8 mouse cellular contexts compared by ENCODE assay signal in genomic region chr17:33254530-33255318, GRCm38 (mm10). TPM values are rescaled to one million over a fixed set of nuclear protein-coding genes. Genes with fewer than 3 reads are reported as not detected.
DNase-seq lines count a peak whose midpoint lies in the region; ATAC-seq and TF ChIP-seq lines count a peak whose summit lies in the region.
"Not testable (repeated sequence)": the region's sequence is repeated elsewhere in the genome, so short reads cannot be mapped to it uniquely, and the experiment has no call there.

Gene Zfp955a (minus strand): TSS chr17:33255145.

- not testable (repeated sequence) for H3K4me2 ChIP-seq in heart, embryonic 11.5 days
- H3K4me2 ChIP-seq in hindbrain, embryonic 14.5 days (replicated peaks) = peak within 1 kb of the TSS; percentile 24
- peak within 1 kb of the TSS; percentile 35 for H3K4me2 ChIP-seq in limb, embryonic 12.5 days
- H3K4me2 ChIP-seq in neural tube, embryonic 13.5 days = peak within 1 kb of the TSS; percentile 35

- H3K9me3 ChIP-seq in G1E (replicated peaks); heart, embryonic 11.5 days (replicated peaks; ENCODE audit: control insufficient read depth, low read length); hindbrain, embryonic 14.5 days (ENCODE audit: control insufficient read depth, low read length); limb, embryonic 12.5 days; neural tube, embryonic 13.5 days: not testable (repeated sequence)

- WGBS in heart, embryonic 11.5 days (ENCODE audit: insufficient replicate concordance) = 27% methylated on average over 1 of the region's 34 CpGs
- WGBS in hindbrain, embryonic 14.5 days = 31% methylated on average over 1 of the region's 34 CpGs
- 40% methylated on average over 1 of the region's 34 CpGs for WGBS in limb, embryonic 12.5 days
- WGBS in macrophage (ENCODE audit: missing documents) = no CpG with 5 or more reads among the region's 34 CpGs
- 38% methylated on average over 1 of the region's 34 CpGs for WGBS in neural tube, embryonic 13.5 days

- H3K36me3 ChIP-seq in G1E (replicated peaks); heart, embryonic 11.5 days (ENCODE audit: control insufficient read depth, insufficient read depth, low read length); hindbrain, embryonic 14.5 days (replicated peaks; ENCODE audit: control insufficient read depth, insufficient read depth); limb, embryonic 12.5 days; macrophage (ENCODE audit: inconsistent target); neural tube, embryonic 13.5 days: not testable (repeated sequence)

- H3K9ac ChIP-seq in heart, embryonic 11.5 days (ENCODE audit: low read depth, low read length); hindbrain, embryonic 14.5 days; limb, embryonic 12.5 days (replicated peaks); neural tube, embryonic 13.5 days: not testable (repeated sequence)

- not testable (repeated sequence) for DNase-seq in G1E (ENCODE audit: low spot score); hindbrain, embryonic 14.5 days (ENCODE audit: low spot score); layer of hippocampus, adult 8-10 months (ENCODE audit: low spot score in 2 of 2)

- H3K4me1 ChIP-seq in G1E (ENCODE audit: insufficient read depth, low read depth, low read length); heart, embryonic 11.5 days (ENCODE audit: control insufficient read depth, insufficient read depth, low read length); hindbrain, embryonic 14.5 days (replicated peaks; ENCODE audit: control insufficient read depth, insufficient read depth, low read length); limb, embryonic 12.5 days (replicated peaks); neural tube, embryonic 13.5 days (replicated peaks): not testable (repeated sequence)

- H3K27me3 ChIP-seq in G1E (ENCODE audit: insufficient read depth, low read length); heart, embryonic 11.5 days (ENCODE audit: control insufficient read depth, insufficient read depth, low read length); hindbrain, embryonic 14.5 days (ENCODE audit: control insufficient read depth, insufficient read depth, low read length); limb, embryonic 12.5 days; neural tube, embryonic 13.5 days: not testable (repeated sequence)

- TF ChIP-seq CTCF in G1E (IDR thresholded peaks at IDR 0.05; ENCODE audit: low read depth, low read length) = not testable (repeated sequence)

- ATAC-seq in G1E (ENCODE audit: extremely low read depth, insufficient number of reproducible peaks, low FRiP score, poor library complexity, severe bottlenecking) = peak; percentile 99
- ATAC-seq in erythroblast, adult 5-6 weeks (replicated peaks; ENCODE audit: low FRiP score, poor library complexity, severe bottlenecking) = peak; percentile 100
- peak; percentile 93 for ATAC-seq in heart, embryonic 11.5 days (replicated peaks; ENCODE audit: insufficient number of reproducible peaks, low FRiP score, low TSS enrichment)
- peak; percentile 100 for ATAC-seq in hindbrain, embryonic 14.5 days (ENCODE audit: low FRiP score)
- peak; percentile 96 for ATAC-seq in limb, embryonic 12.5 days (ENCODE audit: insufficient number of reproducible peaks, insufficient read depth, low FRiP score, low TSS enrichment, low read depth)
- ATAC-seq in neural tube, embryonic 13.5 days (ENCODE audit: low read depth) = peak; percentile 100

- H3K79me2 ChIP-seq in macrophage (ENCODE audit: inconsistent target) = not testable (repeated sequence)

- H3K27ac ChIP-seq in heart, embryonic 11.5 days (ENCODE audit: low read depth, low read length); hindbrain, embryonic 14.5 days; limb, embryonic 12.5 days; macrophage; neural tube, embryonic 13.5 days (replicated peaks): not testable (repeated sequence)

- H3K4me3 ChIP-seq in G1E (ENCODE audit: low read depth, low read length); heart, embryonic 11.5 days (ENCODE audit: low read depth, low read length); hindbrain, embryonic 14.5 days (replicated peaks; ENCODE audit: low read length); neural tube, embryonic 13.5 days: not testable (repeated sequence)
- 0 out of 2 replicates have a peak within 1 kb of the TSS, but pooled peaks have one; percentile 2 for H3K4me3 ChIP-seq in limb, embryonic 12.5 days (replicated peaks)
- peak within 1 kb of the TSS; percentile 9; the same call in 1 of the 2 replicates for H3K4me3 ChIP-seq in macrophage (ENCODE audit: inconsistent target)

RNA-seq across cellular contexts. Expression of gene Zfp955a, which starts in this region (rescaled TPM):
- total RNA-seq in G1E (2014; fragmentation: Nextera tagmentation) = 29.0 and 30.5 TPM in 2 replicates
- 24.6 and 26.8 TPM in 2 replicates for total RNA-seq in G1E (2017)
- polyA plus RNA-seq in G1E (2012) = 0.37 and 0.50 TPM in 2 replicates
- 1.2 and 4.6 TPM in 2 replicates for total RNA-seq in erythroblast, adult 5-6 weeks (2015; ENCODE audit: low replicate concordance)
- 2.4 and 4.6 TPM in 2 replicates for total RNA-seq in erythroblast, adult 5-6 weeks (2017; ENCODE audit: low replicate concordance)
- polyA plus RNA-seq in heart, embryonic 11.5 days (2014; fragmentation: Nextera tagmentation; extraction: Ambion mirVana) = 12.0 and 14.3 TPM in 2 replicates
- 28.5 and 30.0 TPM in 2 replicates for polyA plus RNA-seq in hindbrain, embryonic 14.5 days (2014; fragmentation: Nextera tagmentation; extraction: Ambion mirVana)
- 10 to 100 TPM; 12.7 to 13.8 (median 13.3) TPM for total RNA-seq in layer of hippocampus, adult 8-10 months (2022)
- polyA plus RNA-seq in limb, embryonic 12.5 days (2016; fragmentation: Nextera tagmentation; extraction: Ambion mirVana) = 19.5 and 20.3 TPM in 2 replicates
- total RNA-seq in macrophage (2018; cell fraction: chromatin; rRNA removed) = 10 to 100 TPM in 7 of 26 experiments, 1 to 10 TPM in 18, under 1 TPM in 1; 0.87 to 21.4 (median 5.4) TPM
- total RNA-seq in macrophage (2018; cell fraction: cytosol; rRNA removed) = 1 to 10 TPM in 25 of 26 experiments, under 1 TPM in 1; 0.72 to 7.7 (median 4.4) TPM
- total RNA-seq in macrophage (2018; cell fraction: nucleus; rRNA removed) = 10 to 100 TPM in 4 of 26 experiments, 1 to 10 TPM in 20, under 1 TPM in 2; 0.78 to 14.4 (median 4.5) TPM
- polyA plus RNA-seq in macrophage (2018) = 5.4 to 7.3 TPM (median 5.6 TPM) in 3 replicates
- polyA plus RNA-seq in neural tube, embryonic 13.5 days (2015; fragmentation: Nextera tagmentation; extraction: Ambion mirVana) = 22.5 and 24.4 TPM in 2 replicates
